Mouse (Mus musculus): Measurements from ENCODE around the gene Baiap2l2. TPM values are rescaled to one million over a fixed set of nuclear protein-coding genes. Genes with fewer than 3 reads are reported as not detected.

The Baiap2l2 gene
- total and polyA plus RNA-seq, 3 experiments, result 0.78 to 2.9 (median 0.84) TPM

DNA sequence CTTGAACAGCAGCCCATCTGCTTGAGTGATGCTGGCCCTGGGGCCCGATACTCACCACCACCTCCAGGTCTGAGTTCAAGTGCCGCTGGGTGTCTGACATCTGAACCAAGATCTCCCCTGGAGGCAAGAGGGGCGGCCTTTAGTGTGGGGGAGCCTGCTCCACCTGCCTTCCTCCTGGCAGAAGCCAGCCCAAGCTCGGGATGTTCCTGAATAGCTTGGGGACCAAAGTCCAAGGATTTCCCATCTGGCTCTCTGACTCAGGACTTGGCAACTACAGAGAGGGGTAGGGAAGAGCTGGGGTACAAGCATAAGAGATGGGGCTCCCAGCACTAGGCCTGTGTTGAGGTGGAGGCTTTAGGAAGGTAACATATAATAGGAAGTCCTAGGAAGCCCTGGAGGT lies 2.0 kb downstream of the Baiap2l2 start:
- Histone ChIP-seq H3K9ac (ENCODE audit: low read depth, low read length) (no peak overlapping the region), H3K36me3 (ENCODE audit: control insufficient read depth, insufficient read depth, low read length) (no peaks in the 10 kb centered on the region), H3K79me2 (replicated peaks; ENCODE audit: control insufficient read depth, insufficient read depth, low read length) (no peaks in the 10 kb centered on the region), H3K4me1 (ENCODE audit: control insufficient read depth, insufficient read depth, low read length) (no peaks in the 10 kb centered on the region), H3K27me3 (ENCODE audit: control insufficient read depth, insufficient read depth, low read length) (no peaks in the 10 kb centered on the region), H3K27ac (no peak overlapping the region), H3K4me3 (no peak overlapping the region)
- TF ChIP-seq EP300 (IDR thresholded peaks at IDR 0.05; ENCODE audit: insufficient read depth, low read depth, low read length) (no peak), CTCF (IDR thresholded peaks at IDR 0.05) (no peak), POLR2A (IDR thresholded peaks at IDR 0.05; ENCODE audit: insufficient read depth, low read depth, low read length) (no peak)
- intact Hi-C loops (cut with DNase I), result loop anchor here (5.0 kb wide), 2 partner anchors 39 to 184 kb away; no protein-coding TSS in a partner anchor
- 87% methylated on average over 4 of the region's 4 CpGs for WGBS
- no peak for DNase-seq

DNA sequence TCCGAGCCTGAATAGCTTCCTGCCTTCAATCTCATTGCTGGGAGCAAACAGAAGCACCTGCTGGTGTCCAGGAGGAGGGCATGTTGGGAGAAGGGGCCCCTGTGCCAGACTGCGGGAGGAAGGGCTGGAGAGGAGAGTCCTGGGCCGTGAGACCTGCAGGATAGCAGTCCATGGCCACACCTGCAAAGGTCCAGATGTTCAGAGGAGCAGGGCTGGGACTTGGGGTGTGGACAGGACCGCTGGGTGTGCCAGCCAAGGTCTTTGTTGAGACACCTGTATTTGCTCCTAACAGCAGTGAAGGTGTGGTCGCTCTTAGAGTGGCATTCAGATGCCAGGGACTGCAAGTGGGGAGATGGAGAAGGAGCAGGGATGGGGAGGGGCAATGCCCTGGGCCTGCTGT lies 2.9 kb downstream of the Baiap2l2 start:
- no peak overlapping the region for H3K4me3 ChIP-seq
- TF ChIP-seq POLR2A (IDR thresholded peaks at IDR 0.05; ENCODE audit: insufficient read depth, low read depth, low read length), result no peak
- no peak for TF ChIP-seq CTCF (IDR thresholded peaks at IDR 0.05)
- no peak for TF ChIP-seq EP300 (IDR thresholded peaks at IDR 0.05; ENCODE audit: insufficient read depth, low read depth, low read length)
- no peaks in the 10 kb centered on the region for H3K36me3 ChIP-seq (ENCODE audit: control insufficient read depth, insufficient read depth, low read length)
- 80% methylated on average over 5 of the region's 5 CpGs for WGBS
- intact Hi-C loops (cut with DNase I), result loop anchor here (5.0 kb wide), 2 partner anchors 40 to 185 kb away; no protein-coding TSS in a partner anchor
- no peaks in the 10 kb centered on the region for H3K27me3 ChIP-seq (ENCODE audit: control insufficient read depth, insufficient read depth, low read length)
- no peak overlapping the region for H3K9ac ChIP-seq (ENCODE audit: low read depth, low read length)
- no peaks in the 10 kb centered on the region for H3K4me1 ChIP-seq (ENCODE audit: control insufficient read depth, insufficient read depth, low read length)
- no peaks in the 10 kb centered on the region for H3K79me2 ChIP-seq (replicated peaks; ENCODE audit: control insufficient read depth, insufficient read depth, low read length)
- H3K27ac ChIP-seq, result no peak overlapping the region
- DNase-seq, result no peak

DNA sequence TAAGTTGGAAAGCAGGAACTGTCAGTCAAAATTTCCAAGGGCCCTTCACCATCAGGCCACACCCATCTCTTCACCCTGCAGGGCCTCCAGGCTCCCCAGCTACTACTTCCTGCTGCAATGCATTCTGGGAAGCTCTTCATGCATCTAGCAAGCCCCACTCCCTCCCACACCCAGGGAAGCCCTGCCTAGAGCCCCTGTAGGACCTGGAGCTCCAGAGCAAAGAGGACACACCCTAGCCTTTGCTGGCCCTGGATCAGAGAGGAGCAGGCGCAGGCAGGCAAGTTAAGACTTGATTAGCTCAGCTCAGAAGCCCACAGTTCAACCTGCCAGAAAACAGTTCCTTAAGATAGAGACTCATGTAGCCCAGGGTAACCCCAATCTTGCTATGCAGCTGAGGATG lies 3.9 kb downstream of the Baiap2l2 start:
- Histone ChIP-seq H3K4me3 (no peak overlapping the region), H3K4me1 (ENCODE audit: control insufficient read depth, insufficient read depth, low read length) (no peaks in the 10 kb centered on the region), H3K9ac (ENCODE audit: low read depth, low read length) (no peak overlapping the region), H3K27ac (no peak overlapping the region), H3K36me3 (ENCODE audit: control insufficient read depth, insufficient read depth, low read length) (no peaks in the 10 kb centered on the region), H3K27me3 (ENCODE audit: control insufficient read depth, insufficient read depth, low read length) (no peaks in the 10 kb centered on the region), H3K79me2 (replicated peaks; ENCODE audit: control insufficient read depth, insufficient read depth, low read length) (no peaks in the 10 kb centered on the region)
- 84% methylated on average over 1 of the region's 1 CpGs for WGBS
- intact Hi-C loops (cut with DNase I), result loop anchor here (5.0 kb wide), 2 partner anchors 41 to 186 kb away; no protein-coding TSS in a partner anchor
- DNase-seq, result no peak
- TF ChIP-seq CTCF (IDR thresholded peaks at IDR 0.05) (no peak), EP300 (IDR thresholded peaks at IDR 0.05; ENCODE audit: insufficient read depth, low read depth, low read length) (no peak), POLR2A (IDR thresholded peaks at IDR 0.05; ENCODE audit: insufficient read depth, low read depth, low read length) (no peak)

DNA sequence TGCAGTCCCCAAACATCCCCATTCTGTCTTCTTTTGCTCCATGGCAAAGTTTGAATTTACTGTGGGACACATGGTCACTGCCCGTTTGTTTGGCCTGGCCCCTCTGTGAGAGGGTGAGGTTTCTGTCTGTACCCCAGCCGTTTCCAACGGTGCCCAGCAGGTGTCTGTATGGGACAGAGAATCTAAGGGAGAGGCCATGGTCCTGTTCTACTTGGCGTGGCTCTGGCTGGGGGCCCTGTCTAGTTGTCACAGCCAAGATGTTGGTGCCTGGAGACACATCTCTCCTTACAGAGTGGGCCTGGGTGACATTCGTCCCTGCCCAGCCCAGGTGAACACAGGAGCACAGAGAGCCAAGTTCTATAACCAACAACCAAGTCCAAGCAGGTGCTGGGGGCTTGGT lies 4.5 kb downstream of the Baiap2l2 start:
- no peak for DNase-seq
- no peak for TF ChIP-seq POLR2A (IDR thresholded peaks at IDR 0.05; ENCODE audit: insufficient read depth, low read depth, low read length)
- peak; percentile 39 for TF ChIP-seq CTCF (IDR thresholded peaks at IDR 0.05)
- Histone ChIP-seq H3K4me1 (ENCODE audit: control insufficient read depth, insufficient read depth, low read length) (no peaks in the 10 kb centered on the region), H3K4me3 (no peak overlapping the region), H3K9ac (ENCODE audit: low read depth, low read length) (no peak overlapping the region), H3K79me2 (replicated peaks; ENCODE audit: control insufficient read depth, insufficient read depth, low read length) (no peaks in the 10 kb centered on the region), H3K36me3 (ENCODE audit: control insufficient read depth, insufficient read depth, low read length) (no peaks in the 10 kb centered on the region), H3K27ac (no peak overlapping the region), H3K27me3 (ENCODE audit: control insufficient read depth, insufficient read depth, low read length) (no peaks in the 10 kb centered on the region)
- WGBS, result 44% methylated on average over 5 of the region's 5 CpGs
- intact Hi-C loops (cut with DNase I), result loop anchor here (5.0 kb wide), 2 partner anchors 41 to 186 kb away; no protein-coding TSS in a partner anchor

DNA sequence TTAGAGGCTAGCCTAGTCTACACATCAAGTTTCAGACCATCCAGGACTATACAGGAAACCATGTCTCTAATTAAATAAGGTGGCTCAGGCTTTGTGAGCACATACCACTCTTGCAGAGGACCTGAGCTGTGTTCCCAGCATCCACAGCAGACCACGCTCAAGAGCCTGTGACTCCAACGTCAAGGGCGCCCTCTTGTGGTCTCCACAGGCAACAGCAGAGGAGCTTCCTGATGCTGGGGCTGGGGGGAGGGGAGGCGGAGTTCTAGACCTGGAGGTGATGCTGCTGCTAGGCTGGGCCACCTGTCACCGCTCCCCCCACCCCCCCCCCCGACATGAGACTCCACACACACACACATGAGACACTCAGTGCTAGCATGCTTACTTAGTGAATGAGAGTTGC lies 5.1 kb downstream of the Baiap2l2 start:
- peak; percentile 67 for TF ChIP-seq CTCF (IDR thresholded peaks at IDR 0.05)
- no peak for TF ChIP-seq POLR2A (IDR thresholded peaks at IDR 0.05; ENCODE audit: insufficient read depth, low read depth, low read length)
- no peak for TF ChIP-seq EP300 (IDR thresholded peaks at IDR 0.05; ENCODE audit: insufficient read depth, low read depth, low read length)
- intact Hi-C loops (cut with DNase I), result loop anchor here (5.0 kb wide), 2 partner anchors 42 to 187 kb away; no protein-coding TSS in a partner anchor
- no peak overlapping the region for H3K4me3 ChIP-seq

DNA sequence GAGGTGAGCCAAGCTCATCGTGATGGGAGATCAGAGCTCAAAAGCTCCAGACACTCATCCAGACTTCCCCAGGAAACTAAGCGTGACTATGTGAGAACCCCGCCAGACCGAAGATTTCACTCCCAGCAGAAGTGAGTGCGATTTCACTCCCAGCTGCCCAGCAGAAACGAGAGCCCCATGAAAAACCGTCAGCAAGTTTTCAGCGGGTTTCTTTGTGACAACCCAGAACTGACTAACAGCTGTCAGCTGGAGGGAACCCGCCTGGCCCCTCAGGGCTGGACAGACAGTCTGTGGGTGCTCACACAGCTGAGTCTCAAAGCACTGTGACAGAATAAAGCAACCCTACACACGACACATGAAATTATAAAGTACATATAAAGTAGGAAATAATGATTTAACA lies 7.6 kb downstream of the Baiap2l2 start:
- no peak overlapping the region for H3K9ac ChIP-seq (ENCODE audit: low read depth, low read length)
- intact Hi-C loops (cut with DNase I), result no loop called here
- no peaks in the 10 kb centered on the region for H3K79me2 ChIP-seq (replicated peaks; ENCODE audit: control insufficient read depth, insufficient read depth, low read length)
- H3K4me3 ChIP-seq, result no peak overlapping the region
- H3K4me1 ChIP-seq (ENCODE audit: control insufficient read depth, insufficient read depth, low read length), result no peaks in the 10 kb centered on the region
- H3K27me3 ChIP-seq (ENCODE audit: control insufficient read depth, insufficient read depth, low read length), result no peaks in the 10 kb centered on the region
- TF ChIP-seq EP300 (IDR thresholded peaks at IDR 0.05; ENCODE audit: insufficient read depth, low read depth, low read length) (no peak), CTCF (IDR thresholded peaks at IDR 0.05) (no peak), POLR2A (IDR thresholded peaks at IDR 0.05; ENCODE audit: insufficient read depth, low read depth, low read length) (no peak)
- DNase-seq, result no peak
- 50% methylated on average over 10 of the region's 10 CpGs for WGBS
- H3K27ac ChIP-seq, result no peak overlapping the region
- H3K36me3 ChIP-seq (ENCODE audit: control insufficient read depth, insufficient read depth, low read length), result no peaks in the 10 kb centered on the region

More for the DNA sequence above, 5.1 kb downstream of the Baiap2l2 start:
- Histone ChIP-seq H3K4me1 (ENCODE audit: control insufficient read depth, insufficient read depth, low read length) (no peaks in the 10 kb centered on the region), H3K9ac (ENCODE audit: low read depth, low read length) (no peak overlapping the region), H3K79me2 (replicated peaks; ENCODE audit: control insufficient read depth, insufficient read depth, low read length) (no peaks in the 10 kb centered on the region), H3K36me3 (ENCODE audit: control insufficient read depth, insufficient read depth, low read length) (no peaks in the 10 kb centered on the region), H3K27me3 (ENCODE audit: control insufficient read depth, insufficient read depth, low read length) (no peaks in the 10 kb centered on the region), H3K27ac (no peak overlapping the region)
- WGBS, result 28% methylated on average over 6 of the region's 6 CpGs
- DNase-seq, result no peak

Measured in heart, adult 2 months (tissue).